Mouse (Mus musculus) embryonic facial prominence, embryonic 15.5 days (tissue): Measurements from ENCODE around the gene Gm17660. TPM values are rescaled to one million over a fixed set of nuclear protein-coding genes. Genes with fewer than 3 reads are reported as not detected.

Source experiments
- ATAC-seq: fragments of 200-750 bp; cut with Nextera tagmentation; 2 replicates; pipeline ENCODE4 v1.8.0; 2017; ENCODE audit warnings: low read depth, moderate TSS enrichment; ENCODE audit not compliant: insufficient number of reproducible peaks, low FRiP score, low TSS enrichment
- H3K27ac ChIP-seq: fragments of 300-500 bp; sonication (generic); replicated peaks from 2 replicates; pipeline ENCODE4 v1.5.1; 2015; ENCODE audit warnings: mild to moderate bottlenecking, inconsistent platforms
- H3K27me3 ChIP-seq: fragments of 300-500 bp; sonication (generic); 2 replicates; pipeline ENCODE4 v1.6.1; 2015; ENCODE audit warnings: inconsistent platforms
- H3K36me3 ChIP-seq: fragments of 300-500 bp; sonication (generic); 2 replicates; pipeline ENCODE4 v1.6.1; 2015; ENCODE audit warnings: mild to moderate bottlenecking, inconsistent platforms
- H3K4me1 ChIP-seq: fragments of 300-500 bp; sonication (generic); 2 replicates; pipeline ENCODE4 v1.6.1; 2015; ENCODE audit warnings: inconsistent platforms
- H3K4me2 ChIP-seq: fragments of 300-500 bp; sonication (generic); replicated peaks from 2 replicates; pipeline ENCODE4 v1.6.1; 2015; ENCODE audit warnings: mild to moderate bottlenecking, inconsistent platforms
- H3K4me3 ChIP-seq: fragments of 300-500 bp; sonication (generic); replicated peaks from 2 replicates; pipeline ENCODE4 v1.5.1; 2015; ENCODE audit warnings: mild to moderate bottlenecking, inconsistent platforms
- H3K9ac ChIP-seq: fragments of 300-500 bp; sonication (generic); 2 replicates; pipeline ENCODE4 v1.6.1; 2015; ENCODE audit warnings: inconsistent platforms
- H3K9me3 ChIP-seq: fragments of 300-500 bp; sonication (generic); replicated peaks from 2 replicates; pipeline ENCODE4 v1.6.1; 2016; ENCODE audit warnings: inconsistent platforms
- WGBS: fragments of 180-500 bp; shearing (Covaris S2); methylation state at CpG from one replicate; pipeline ENCODE4 v1.1.7; 2015; 5-methylcytosine and 5-hydroxymethylcytosine counted together
- polyA plus RNA-seq: library from polyadenylated mRNA; unstranded; fragments of >200 nt; fragmentation: Nextera tagmentation; extraction: Ambion mirVana; gene quantifications from 2 replicates; pipeline ENCODE4 v1.2.1, GENCODE M21; 2015

The Gm17660 gene
- 0.35 TPM in 1 of 2 replicates, not detected in the other for polyA plus RNA-seq

DNA sequence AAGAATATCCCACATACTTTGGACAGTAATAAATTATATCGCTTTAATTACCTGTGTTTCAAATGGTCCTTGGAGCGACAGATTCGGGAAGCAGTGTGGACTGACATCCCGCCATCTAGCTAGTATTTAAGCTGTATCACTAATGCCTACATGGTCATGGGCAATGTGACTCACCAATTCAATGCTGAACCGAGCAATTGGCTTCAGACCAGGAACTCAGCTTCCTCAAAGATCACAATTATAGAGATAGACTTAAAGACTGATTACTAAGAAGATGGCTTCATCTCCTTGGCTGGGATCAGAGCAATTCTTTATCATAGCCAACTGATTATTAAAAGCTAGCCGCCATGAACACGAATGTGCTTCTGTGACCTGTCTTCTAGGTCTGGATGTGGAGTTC lies at the start of gene Gm17660:
Gm17660 (minus strand) TSS at position 101 of the 400 bp plus-strand sequence.
- Histone ChIP-seq H3K27ac (no peak within 1 kb of the TSS), H3K4me1 (no peaks in the 10 kb centered on the region), H3K36me3 (no peaks in the 10 kb centered on the region), H3K4me2 (no peak within 1 kb of the TSS), H3K9me3 (no peaks in the 10 kb centered on the region), H3K4me3 (no peak within 1 kb of the TSS), H3K27me3 (no peaks in the 10 kb centered on the region), H3K9ac (no peak within 1 kb of the TSS)
- no peak for ATAC-seq
- 90% methylated on average over 7 of the region's 7 CpGs for WGBS

- Histone ChIP-seq H3K36me3 (no peaks in the 10 kb centered on the region), H3K4me3 (no peak overlapping the region), H3K4me1 (peaks cover 5% of the 10 kb centered on the region; the same call in 1 of the 2 replicates), H3K27ac (no peak overlapping the region), H3K4me2 (no peak overlapping the region), H3K9me3 (no peaks in the 10 kb centered on the region), H3K9ac (no peak overlapping the region), H3K27me3 (no peaks in the 10 kb centered on the region)
- no peak for ATAC-seq
- WGBS, result 83% methylated on average over 12 of the region's 12 CpGs
Measured at GRCm38 (mm10) chr5:104126561-104127320, 49.3 kb upstream of the Gm17660 start.

GRCm38 (mm10) chr5:104124016-104124658 lies 46.7 kb upstream of the Gm17660 start:
- no peak for ATAC-seq

GRCm38 (mm10) chr5:104115890-104116289 lies 38.5 kb upstream of the Gm17660 start:
- Histone ChIP-seq H3K4me1 (peaks cover 34% of the 10 kb centered on the region), H3K4me3 (no peak overlapping the region), H3K9ac (no peak overlapping the region), H3K36me3 (no peaks in the 10 kb centered on the region), H3K27ac (peak overlapping the region; percentile 74), H3K4me2 (no peak overlapping the region), H3K9me3 (no peaks in the 10 kb centered on the region), H3K27me3 (no peaks in the 10 kb centered on the region)
- WGBS, result 57% methylated on average over 4 of the region's 4 CpGs
- no peak for ATAC-seq

More at GRCm38 (mm10) chr5:104124016-104124658, 46.7 kb upstream of the Gm17660 start:
- Histone ChIP-seq H3K4me2 (no peak overlapping the region), H3K27ac (no peak overlapping the region), H3K9me3 (no peaks in the 10 kb centered on the region), H3K4me1 (peaks cover 5% of the 10 kb centered on the region; the same call in 1 of the 2 replicates), H3K27me3 (no peaks in the 10 kb centered on the region), H3K36me3 (no peaks in the 10 kb centered on the region), H3K9ac (no peak overlapping the region), H3K4me3 (no peak overlapping the region)
- WGBS, result 87% methylated on average over 6 of the region's 6 CpGs

GRCm38 (mm10) chr5:104115118-104115517 lies 37.7 kb upstream of the Gm17660 start:
- peaks cover 39% of the 10 kb centered on the region for H3K4me1 ChIP-seq
- H3K27ac ChIP-seq, result peak overlapping the region; percentile 81; the same call in 1 of the 2 replicates
- no peak overlapping the region for H3K4me2 ChIP-seq
- no peaks in the 10 kb centered on the region for H3K27me3 ChIP-seq
- H3K9ac ChIP-seq, result no peak overlapping the region
- H3K36me3 ChIP-seq, result no peaks in the 10 kb centered on the region
- no peak overlapping the region for H3K4me3 ChIP-seq
- WGBS, result 56% methylated on average over 14 of the region's 14 CpGs
- no peaks in the 10 kb centered on the region for H3K9me3 ChIP-seq
- ATAC-seq, result peak; percentile 58; the same call in 1 of the 2 replicates

GRCm38 (mm10) chr5:104113491-104114172 lies 36.2 kb upstream of the Gm17660 start, which contains the start of gene Sparcl1:
Gene Sparcl1 (minus strand): TSS chr5:104113733.
- no peaks in the 10 kb centered on the region for H3K36me3 ChIP-seq
- H3K27me3 ChIP-seq, result no peaks in the 10 kb centered on the region
- whole genome bisulfite sequencing, result 20% methylated on average over 15 of the region's 15 CpGs
- peak within 1 kb of the TSS; percentile 81 for H3K27ac ChIP-seq
- ATAC-seq, result peak; percentile 61; the same call in 1 of the 2 replicates
- peaks cover 53% of the 10 kb centered on the region for H3K4me1 ChIP-seq
- no peak within 1 kb of the TSS for H3K9ac ChIP-seq
- no peaks in the 10 kb centered on the region for H3K9me3 ChIP-seq
- H3K4me3 ChIP-seq, result peak within 1 kb of the TSS; percentile 28
- H3K4me2 ChIP-seq, result peak within 1 kb of the TSS; percentile 40

DNA sequence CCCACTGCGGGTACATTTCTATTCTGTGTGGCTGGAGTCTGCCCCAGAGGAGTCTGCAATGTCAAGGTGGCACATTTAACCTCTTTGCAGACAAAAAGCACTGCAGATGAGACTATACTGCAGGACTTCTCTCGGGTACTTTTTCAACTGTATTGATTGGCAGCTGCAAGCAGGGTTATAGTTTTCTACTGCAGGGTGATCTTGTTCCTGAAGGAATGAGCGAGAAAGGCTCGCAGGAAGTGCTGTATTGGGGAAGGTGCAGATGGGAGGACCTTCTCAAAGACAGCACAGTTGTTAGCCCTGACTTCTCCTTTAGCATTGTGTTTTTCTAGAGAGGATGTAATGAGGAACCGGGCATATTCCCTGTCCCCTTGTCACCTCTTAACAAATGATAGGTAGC lies 35.1 kb upstream of the Gm17660 start:
- no peak for ATAC-seq
- Histone ChIP-seq H3K27ac (peak overlapping the region; percentile 69), H3K4me1 (peaks cover 60% of the 10 kb centered on the region), H3K4me2 (peak overlapping the region; percentile 35), H3K9me3 (no peaks in the 10 kb centered on the region), H3K36me3 (no peaks in the 10 kb centered on the region), H3K27me3 (no peaks in the 10 kb centered on the region), H3K4me3 (peak overlapping the region; percentile 28), H3K9ac (no peak overlapping the region)
- WGBS, result 28% methylated on average over 5 of the region's 5 CpGs

- peaks cover 60% of the 10 kb centered on the region for H3K4me1 ChIP-seq
- ATAC-seq, result no peak
- 11% methylated on average over 9 of the region's 9 CpGs for WGBS
- H3K4me2 ChIP-seq, result peak overlapping the region; percentile 35
- H3K9ac ChIP-seq, result no peak overlapping the region
- no peaks in the 10 kb centered on the region for H3K36me3 ChIP-seq
- H3K9me3 ChIP-seq, result no peaks in the 10 kb centered on the region
- H3K4me3 ChIP-seq, result peak overlapping the region; percentile 28
- peak overlapping the region; percentile 69 for H3K27ac ChIP-seq
- no peaks in the 10 kb centered on the region for H3K27me3 ChIP-seq
Measured at GRCm38 (mm10) chr5:104112016-104112415, 34.6 kb upstream of the Gm17660 start.

- no peak for ATAC-seq
- no peak overlapping the region for H3K4me3 ChIP-seq
- 0 out of 2 replicates have a peak overlapping the region, but pooled peaks have one; percentile 6 for H3K4me2 ChIP-seq
Measured at GRCm38 (mm10) chr5:104110171-104110920, 32.9 kb upstream of the Gm17660 start.

DNA sequence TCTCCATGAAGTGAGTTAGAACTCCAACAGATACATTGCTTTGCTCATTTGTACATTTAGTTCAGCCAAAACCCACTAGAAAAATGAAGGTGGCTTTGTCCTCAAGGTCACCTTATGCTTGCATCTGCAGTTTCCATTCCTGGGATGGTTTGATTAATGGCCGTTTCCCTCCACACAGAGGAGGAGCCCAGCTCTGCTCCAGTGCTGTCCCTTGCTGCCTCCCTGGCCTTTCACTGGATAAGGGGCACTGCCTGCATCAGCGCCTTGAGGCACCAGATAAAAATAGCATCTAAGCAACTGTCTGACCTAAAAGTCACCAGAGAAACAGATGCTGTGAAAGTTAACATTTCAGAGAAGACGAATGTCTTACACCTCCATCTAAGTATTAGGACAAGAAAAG lies 32.1 kb upstream of the Gm17660 start:
- peak overlapping the region; percentile 28 for H3K4me3 ChIP-seq
- 43% methylated on average over 3 of the region's 3 CpGs for WGBS
- no peaks in the 10 kb centered on the region for H3K36me3 ChIP-seq
- peak overlapping the region; percentile 44; the same call in 1 of the 2 replicates for H3K27ac ChIP-seq
- H3K9ac ChIP-seq, result no peak overlapping the region
- H3K4me2 ChIP-seq, result peak overlapping the region; percentile 50
- no peak for ATAC-seq
- H3K9me3 ChIP-seq, result no peaks in the 10 kb centered on the region
- H3K27me3 ChIP-seq, result no peaks in the 10 kb centered on the region
- peaks cover 46% of the 10 kb centered on the region for H3K4me1 ChIP-seq

More at GRCm38 (mm10) chr5:104110171-104110920, 32.9 kb upstream of the Gm17660 start:
- no peaks in the 10 kb centered on the region for H3K36me3 ChIP-seq
- H3K9ac ChIP-seq, result no peak overlapping the region
- H3K27ac ChIP-seq, result 0 out of 2 replicates have a peak overlapping the region, but pooled peaks have one; percentile 17
- 48% methylated on average over 9 of the region's 9 CpGs for WGBS
- H3K4me1 ChIP-seq, result peaks cover 54% of the 10 kb centered on the region
- H3K27me3 ChIP-seq, result no peaks in the 10 kb centered on the region
- no peaks in the 10 kb centered on the region for H3K9me3 ChIP-seq
